Mouse (Mus musculus): ENCODE data around the gene Nmt2. TPM values are rescaled to one million over a fixed set of nuclear protein-coding genes. Genes with fewer than 3 reads are reported as not detected.

The Nmt2 gene
- total and polyA plus RNA-seq, 2 experiments, result 5.1 to 16.4 TPM

- Histone ChIP-seq H3K27me3 (ENCODE audit: control insufficient read depth, insufficient read depth, low read length) (no peaks in the 10 kb centered on the region), H3K9ac (ENCODE audit: low read depth, low read length) (no peak overlapping the region), H3K4me3 (ENCODE audit: insufficient read depth, low read depth, low read length) (no peak overlapping the region), H3K27ac (replicated peaks; ENCODE audit: insufficient read depth, low read depth, low read length) (no peak overlapping the region), H3K36me3 (ENCODE audit: control insufficient read depth, insufficient read depth, low read length) (no peaks in the 10 kb centered on the region), H3K79me2 (ENCODE audit: control insufficient read depth, insufficient read depth, low read length) (no peaks in the 10 kb centered on the region), H3K4me1 (ENCODE audit: control insufficient read depth, insufficient read depth, low read length) (no peaks in the 10 kb centered on the region)
- 83% methylated on average over 2 of the region's 2 CpGs for WGBS
- DNase-seq (ENCODE audit: extremely low read depth, low read depth, low spot score), result no peak
- TF ChIP-seq CTCF (IDR thresholded peaks at IDR 0.05; ENCODE audit: low read depth, low read length), result no peak
- TF ChIP-seq POLR2A (IDR thresholded peaks at IDR 0.05; ENCODE audit: extremely low read depth, insufficient read depth, low read length), result no peak
Measured at GRCm38 (mm10) chr2:3273349-3273748, 10.7 kb upstream of the Nmt2 start.

- no peak for DNase-seq (ENCODE audit: extremely low read depth, low read depth, low spot score)
- Histone ChIP-seq H3K27ac (replicated peaks; ENCODE audit: insufficient read depth, low read depth, low read length) (no peak overlapping the region), H3K27me3 (ENCODE audit: control insufficient read depth, insufficient read depth, low read length) (no peaks in the 10 kb centered on the region), H3K9ac (ENCODE audit: low read depth, low read length) (no peak overlapping the region), H3K79me2 (ENCODE audit: control insufficient read depth, insufficient read depth, low read length) (no peaks in the 10 kb centered on the region), H3K4me1 (ENCODE audit: control insufficient read depth, insufficient read depth, low read length) (no peaks in the 10 kb centered on the region), H3K4me3 (ENCODE audit: insufficient read depth, low read depth, low read length) (no peak overlapping the region), H3K36me3 (ENCODE audit: control insufficient read depth, insufficient read depth, low read length) (no peaks in the 10 kb centered on the region)
- 82% methylated on average over 2 of the region's 2 CpGs for WGBS
- no peak for TF ChIP-seq CTCF (IDR thresholded peaks at IDR 0.05; ENCODE audit: low read depth, low read length)
- no peak for TF ChIP-seq POLR2A (IDR thresholded peaks at IDR 0.05; ENCODE audit: extremely low read depth, insufficient read depth, low read length)
Measured at GRCm38 (mm10) chr2:3276106-3276505, 7.9 kb upstream of the Nmt2 start.

- no peak for DNase-seq (ENCODE audit: extremely low read depth, low read depth, low spot score)
Measured at GRCm38 (mm10) chr2:3277502-3277901, 6.5 kb upstream of the Nmt2 start.

GRCm38 (mm10) chr2:3281311-3281710, 2.7 kb upstream of the Nmt2 start:
- TF ChIP-seq CTCF (IDR thresholded peaks at IDR 0.05; ENCODE audit: low read depth, low read length) (no peak), POLR2A (IDR thresholded peaks at IDR 0.05; ENCODE audit: extremely low read depth, insufficient read depth, low read length) (no peak)
- peaks cover 3% of the 10 kb centered on the region; the same call in 1 of the 2 replicates for H3K4me1 ChIP-seq (ENCODE audit: control insufficient read depth, insufficient read depth, low read length)

More at GRCm38 (mm10) chr2:3277502-3277901, 6.5 kb upstream of the Nmt2 start:
- no peak overlapping the region for H3K9ac ChIP-seq (ENCODE audit: low read depth, low read length)
- H3K36me3 ChIP-seq (ENCODE audit: control insufficient read depth, insufficient read depth, low read length), result no peaks in the 10 kb centered on the region
- 48% methylated on average over 7 of the region's 7 CpGs for WGBS
- H3K27me3 ChIP-seq (ENCODE audit: control insufficient read depth, insufficient read depth, low read length), result no peaks in the 10 kb centered on the region
- H3K27ac ChIP-seq (replicated peaks; ENCODE audit: insufficient read depth, low read depth, low read length), result no peak overlapping the region
- TF ChIP-seq CTCF (IDR thresholded peaks at IDR 0.05; ENCODE audit: low read depth, low read length), result no peak
- TF ChIP-seq POLR2A (IDR thresholded peaks at IDR 0.05; ENCODE audit: extremely low read depth, insufficient read depth, low read length), result no peak
- no peaks in the 10 kb centered on the region for H3K79me2 ChIP-seq (ENCODE audit: control insufficient read depth, insufficient read depth, low read length)
- no peaks in the 10 kb centered on the region for H3K4me1 ChIP-seq (ENCODE audit: control insufficient read depth, insufficient read depth, low read length)
- no peak overlapping the region for H3K4me3 ChIP-seq (ENCODE audit: insufficient read depth, low read depth, low read length)

GRCm38 (mm10) chr2:3282866-3283601, 978 bp upstream of the Nmt2 start:
- 8% methylated on average over 12 of the region's 12 CpGs for WGBS
- peak; percentile 15 for DNase-seq (ENCODE audit: extremely low read depth, low read depth, low spot score)
- H3K9ac ChIP-seq (ENCODE audit: low read depth, low read length), result peak overlapping the region; percentile 54
- no peak for TF ChIP-seq CTCF (IDR thresholded peaks at IDR 0.05; ENCODE audit: low read depth, low read length)
- TF ChIP-seq POLR2A (IDR thresholded peaks at IDR 0.05; ENCODE audit: extremely low read depth, insufficient read depth, low read length), result no peak
- H3K27ac ChIP-seq (replicated peaks; ENCODE audit: insufficient read depth, low read depth, low read length), result no peak overlapping the region
- H3K36me3 ChIP-seq (ENCODE audit: control insufficient read depth, insufficient read depth, low read length), result no peaks in the 10 kb centered on the region
- peaks cover 3% of the 10 kb centered on the region; the same call in 1 of the 2 replicates for H3K4me1 ChIP-seq (ENCODE audit: control insufficient read depth, insufficient read depth, low read length)
- peak overlapping the region; percentile 60 for H3K4me3 ChIP-seq (ENCODE audit: insufficient read depth, low read depth, low read length)
- H3K27me3 ChIP-seq (ENCODE audit: control insufficient read depth, insufficient read depth, low read length), result no peaks in the 10 kb centered on the region
- no peaks in the 10 kb centered on the region; the same call in 1 of the 2 replicates for H3K79me2 ChIP-seq (ENCODE audit: control insufficient read depth, insufficient read depth, low read length)

More at GRCm38 (mm10) chr2:3281311-3281710, 2.7 kb upstream of the Nmt2 start:
- no peak overlapping the region for H3K27ac ChIP-seq (replicated peaks; ENCODE audit: insufficient read depth, low read depth, low read length)
- 94% methylated on average over 4 of the region's 4 CpGs for WGBS
- H3K79me2 ChIP-seq (ENCODE audit: control insufficient read depth, insufficient read depth, low read length), result no peaks in the 10 kb centered on the region
- no peak for DNase-seq (ENCODE audit: extremely low read depth, low read depth, low spot score)
- H3K36me3 ChIP-seq (ENCODE audit: control insufficient read depth, insufficient read depth, low read length), result no peaks in the 10 kb centered on the region
- H3K27me3 ChIP-seq (ENCODE audit: control insufficient read depth, insufficient read depth, low read length), result no peaks in the 10 kb centered on the region
- H3K9ac ChIP-seq (ENCODE audit: low read depth, low read length), result no peak overlapping the region
- H3K4me3 ChIP-seq (ENCODE audit: insufficient read depth, low read depth, low read length), result no peak overlapping the region
